Mouse (Mus musculus): ENCODE measurements at regions not wholly inside any gene's neighbourhood (a gene's known extent, or its start where the extent isn't known, plus 50 kb on each side); places are given as distances from the start of the nearest gene placed in this dataset.
A peak's percentile ranks its signal among the peaks of the same experiment; 100 is the strongest.

GRCm38 (mm10) chr2:82508595-82508994, 434.8 kb upstream of the Fsip2 start:
- no peak for ATAC-seq (replicated peaks)
- H3K4me1 ChIP-seq = no peaks in the 10 kb centered on the region
- H3K9ac ChIP-seq = no peak overlapping the region
- H3K27me3 ChIP-seq (replicated peaks) = no peaks in the 10 kb centered on the region
- H3K4me3 ChIP-seq = no peak overlapping the region
- no peak overlapping the region for H3K4me2 ChIP-seq
- no peaks in the 10 kb centered on the region for H3K9me3 ChIP-seq
- no peaks in the 10 kb centered on the region for H3K36me3 ChIP-seq (replicated peaks)
- 30% methylated on average over 1 of the region's 1 CpGs for WGBS
- no peak overlapping the region for H3K27ac ChIP-seq

DNA sequence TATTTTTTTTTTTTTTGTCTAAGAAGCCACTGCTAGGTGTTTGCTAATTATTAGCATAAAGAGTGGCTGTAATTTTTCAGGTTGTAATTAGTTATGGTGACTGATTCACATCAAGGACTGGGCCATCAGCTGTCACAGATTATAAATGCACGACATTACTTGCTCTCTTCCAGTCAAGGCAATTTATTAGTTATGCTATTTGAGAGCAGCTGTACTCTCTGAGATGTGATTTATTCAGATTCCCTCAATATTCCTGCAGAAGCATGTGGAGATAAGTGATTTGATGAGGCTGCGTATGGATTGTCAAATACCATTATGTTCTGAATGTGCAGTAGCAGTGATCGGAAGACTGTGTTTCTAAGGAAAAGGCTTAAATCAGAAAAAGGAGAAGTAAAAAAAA, 428.3 kb upstream of the Fsip2 start:
- WGBS = 49% methylated on average over 3 of the region's 3 CpGs
- 0 out of 2 replicates have a peak, but pooled peaks have one; percentile 63 for ATAC-seq (replicated peaks)

DNA sequence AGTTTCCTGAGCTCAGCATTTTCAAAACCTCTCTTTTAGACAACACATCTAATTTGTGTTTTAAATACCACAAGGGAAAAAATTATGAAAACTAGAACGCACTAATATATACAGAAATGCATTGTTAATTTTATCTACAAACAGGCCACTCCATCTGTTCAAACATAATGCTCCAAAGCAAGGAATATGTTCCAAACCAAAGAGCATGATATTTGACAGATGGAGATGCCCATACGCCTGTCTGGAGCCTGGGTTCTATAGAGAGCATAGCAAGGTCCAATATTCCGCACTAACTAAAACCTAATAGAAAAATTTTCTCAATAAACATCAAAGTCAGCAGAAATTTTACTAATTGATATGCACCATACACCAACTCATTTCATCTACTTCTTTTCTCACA, 423.5 kb upstream of the Fsip2 start:
- H3K4me3 ChIP-seq = no peak overlapping the region
- no peak overlapping the region for H3K9ac ChIP-seq
- no peaks in the 10 kb centered on the region for H3K36me3 ChIP-seq (replicated peaks)
- 81% methylated on average over 3 of the region's 3 CpGs for WGBS
- H3K4me2 ChIP-seq = no peak overlapping the region
- no peaks in the 10 kb centered on the region for H3K9me3 ChIP-seq
- no peak for ATAC-seq (replicated peaks)
- no peaks in the 10 kb centered on the region for H3K4me1 ChIP-seq
- no peak overlapping the region for H3K27ac ChIP-seq
- H3K27me3 ChIP-seq (replicated peaks) = no peaks in the 10 kb centered on the region

More for the DNA sequence above, 428.3 kb upstream of the Fsip2 start:
- no peaks in the 10 kb centered on the region for H3K9me3 ChIP-seq
- H3K27ac ChIP-seq = no peak overlapping the region
- no peak overlapping the region for H3K4me3 ChIP-seq
- no peak overlapping the region for H3K9ac ChIP-seq
- H3K4me1 ChIP-seq = no peaks in the 10 kb centered on the region
- no peaks in the 10 kb centered on the region for H3K27me3 ChIP-seq (replicated peaks)
- no peaks in the 10 kb centered on the region for H3K36me3 ChIP-seq (replicated peaks)
- H3K4me2 ChIP-seq = no peak overlapping the region

GRCm38 (mm10) chr2:82538958-82539357, 404.5 kb upstream of the Fsip2 start:
- no peaks in the 10 kb centered on the region for H3K36me3 ChIP-seq (replicated peaks)
- H3K4me2 ChIP-seq = no peak overlapping the region
- H3K4me1 ChIP-seq = no peaks in the 10 kb centered on the region
- H3K9ac ChIP-seq = no peak overlapping the region
- ATAC-seq (replicated peaks) = no peak
- H3K9me3 ChIP-seq = no peaks in the 10 kb centered on the region
- H3K27me3 ChIP-seq (replicated peaks) = no peaks in the 10 kb centered on the region
- WGBS = 79% methylated on average over 3 of the region's 3 CpGs
- no peak overlapping the region for H3K4me3 ChIP-seq
- H3K27ac ChIP-seq = no peak overlapping the region

DNA sequence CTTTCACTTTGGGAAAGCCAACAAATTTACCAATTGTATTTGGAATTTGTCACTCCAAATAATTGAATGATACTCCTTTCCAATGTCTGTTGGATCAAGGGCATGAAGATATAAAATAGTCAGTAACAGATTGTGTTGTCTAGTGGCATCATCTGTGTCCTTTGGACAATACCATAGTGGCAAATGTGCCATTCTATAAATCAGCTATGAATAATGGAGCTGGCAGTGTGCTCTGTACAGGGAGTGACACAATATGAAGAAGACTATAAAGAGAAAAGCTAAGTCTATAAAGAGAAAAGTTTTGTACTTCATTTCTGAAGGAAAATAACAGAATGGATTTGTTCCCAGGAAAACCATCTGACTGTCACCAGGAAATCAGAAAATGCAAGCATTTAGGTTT, 402.8 kb upstream of the Fsip2 start:
- no peak overlapping the region for H3K4me3 ChIP-seq
- H3K4me1 ChIP-seq = no peaks in the 10 kb centered on the region
- no peaks in the 10 kb centered on the region for H3K9me3 ChIP-seq
- H3K9ac ChIP-seq = no peak overlapping the region
- no peaks in the 10 kb centered on the region for H3K36me3 ChIP-seq (replicated peaks)
- H3K27ac ChIP-seq = no peak overlapping the region
- H3K27me3 ChIP-seq (replicated peaks) = no peaks in the 10 kb centered on the region
- no peak overlapping the region for H3K4me2 ChIP-seq
- no peak for ATAC-seq (replicated peaks)

GRCm38 (mm10) chr2:82570358-82570757, 373.1 kb upstream of the Fsip2 start:
- Histone ChIP-seq H3K4me3 (no peak overlapping the region), H3K36me3 (replicated peaks) (no peaks in the 10 kb centered on the region), H3K9ac (no peak overlapping the region), H3K9me3 (no peaks in the 10 kb centered on the region), H3K27me3 (replicated peaks) (no peaks in the 10 kb centered on the region), H3K4me2 (no peak overlapping the region), H3K27ac (no peak overlapping the region), H3K4me1 (no peaks in the 10 kb centered on the region)
- no peak for ATAC-seq (replicated peaks)

DNA sequence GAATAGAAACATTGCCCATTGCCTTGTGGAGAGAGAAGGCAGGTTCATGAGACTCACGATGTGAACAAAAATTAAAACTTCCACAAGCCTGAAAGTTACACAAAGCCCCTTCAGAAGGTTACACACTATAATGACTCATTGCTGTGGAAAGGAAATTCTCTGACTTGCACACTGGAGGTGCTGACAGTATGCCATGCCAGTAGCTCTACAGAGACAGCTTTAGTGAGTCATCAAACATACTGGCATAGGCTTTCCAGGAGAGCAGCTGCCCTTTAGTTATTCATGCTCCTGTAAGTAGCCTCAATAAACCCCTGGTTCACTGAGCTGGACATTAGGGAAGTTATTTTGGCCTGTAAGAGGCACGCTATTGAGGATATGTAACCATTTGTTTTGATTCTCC, 371.3 kb upstream of the Fsip2 start:
- Histone ChIP-seq H3K9ac (no peak overlapping the region), H3K27me3 (replicated peaks) (no peaks in the 10 kb centered on the region), H3K4me3 (no peak overlapping the region), H3K36me3 (replicated peaks) (no peaks in the 10 kb centered on the region), H3K9me3 (no peaks in the 10 kb centered on the region), H3K4me1 (no peaks in the 10 kb centered on the region), H3K4me2 (no peak overlapping the region), H3K27ac (no peak overlapping the region)
- WGBS = 71% methylated on average over 2 of the region's 2 CpGs
- no peak for ATAC-seq (replicated peaks)

GRCm38 (mm10) chr2:82573841-82574240, 369.6 kb upstream of the Fsip2 start:
- Histone ChIP-seq H3K9me3 (no peaks in the 10 kb centered on the region), H3K4me3 (no peak overlapping the region), H3K4me1 (no peaks in the 10 kb centered on the region), H3K27me3 (replicated peaks) (no peaks in the 10 kb centered on the region), H3K27ac (no peak overlapping the region), H3K9ac (no peak overlapping the region), H3K36me3 (replicated peaks) (no peaks in the 10 kb centered on the region), H3K4me2 (no peak overlapping the region)
- 30% methylated on average over 1 of the region's 1 CpGs for WGBS
- no peak for ATAC-seq (replicated peaks)

GRCm38 (mm10) chr2:82579665-82580064, 363.8 kb upstream of the Fsip2 start:
- Histone ChIP-seq H3K27me3 (replicated peaks) (no peaks in the 10 kb centered on the region), H3K4me3 (no peak overlapping the region), H3K36me3 (replicated peaks) (no peaks in the 10 kb centered on the region), H3K4me1 (no peaks in the 10 kb centered on the region), H3K4me2 (no peak overlapping the region), H3K9ac (no peak overlapping the region), H3K27ac (no peak overlapping the region), H3K9me3 (no peaks in the 10 kb centered on the region)
- 86% methylated on average over 1 of the region's 1 CpGs for WGBS
- ATAC-seq (replicated peaks) = no peak

DNA sequence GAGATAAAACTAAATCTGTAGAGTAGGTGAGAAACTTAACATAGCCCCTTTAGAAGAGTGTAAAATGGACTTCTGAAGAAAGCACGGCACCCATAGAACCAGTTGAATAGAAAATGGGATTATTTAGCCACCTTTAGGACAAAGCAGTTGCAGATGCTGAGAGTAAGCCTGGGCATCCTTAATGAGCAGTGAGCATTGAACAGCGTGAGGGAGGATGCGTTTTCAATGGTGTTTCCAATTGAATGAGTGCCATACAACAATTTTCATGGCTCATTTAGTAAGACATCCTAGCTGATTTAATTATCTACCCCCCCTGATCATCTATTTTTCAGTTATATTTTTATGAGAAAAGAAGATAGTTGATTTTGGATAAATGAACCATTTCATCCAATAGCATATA, 327.2 kb upstream of the Fsip2 start:
- Histone ChIP-seq H3K27ac (no peak overlapping the region), H3K27me3 (replicated peaks) (no peaks in the 10 kb centered on the region), H3K9me3 (no peaks in the 10 kb centered on the region), H3K4me2 (no peak overlapping the region), H3K36me3 (replicated peaks) (no peaks in the 10 kb centered on the region), H3K4me3 (no peak overlapping the region), H3K9ac (no peak overlapping the region), H3K4me1 (no peaks in the 10 kb centered on the region)
- 10% methylated on average over 3 of the region's 3 CpGs for WGBS
- ATAC-seq (replicated peaks) = no peak

GRCm38 (mm10) chr2:82620553-82620952, 322.9 kb upstream of the Fsip2 start:
- no peak overlapping the region for H3K9ac ChIP-seq
- ATAC-seq (replicated peaks) = no peak
- no peaks in the 10 kb centered on the region for H3K27me3 ChIP-seq (replicated peaks)
- no peaks in the 10 kb centered on the region for H3K36me3 ChIP-seq (replicated peaks)
- 32% methylated on average over 1 of the region's 1 CpGs for WGBS
- no peak overlapping the region for H3K27ac ChIP-seq
- H3K9me3 ChIP-seq = no peaks in the 10 kb centered on the region
- no peak overlapping the region for H3K4me2 ChIP-seq
- no peaks in the 10 kb centered on the region for H3K4me1 ChIP-seq
- no peak overlapping the region for H3K4me3 ChIP-seq

DNA sequence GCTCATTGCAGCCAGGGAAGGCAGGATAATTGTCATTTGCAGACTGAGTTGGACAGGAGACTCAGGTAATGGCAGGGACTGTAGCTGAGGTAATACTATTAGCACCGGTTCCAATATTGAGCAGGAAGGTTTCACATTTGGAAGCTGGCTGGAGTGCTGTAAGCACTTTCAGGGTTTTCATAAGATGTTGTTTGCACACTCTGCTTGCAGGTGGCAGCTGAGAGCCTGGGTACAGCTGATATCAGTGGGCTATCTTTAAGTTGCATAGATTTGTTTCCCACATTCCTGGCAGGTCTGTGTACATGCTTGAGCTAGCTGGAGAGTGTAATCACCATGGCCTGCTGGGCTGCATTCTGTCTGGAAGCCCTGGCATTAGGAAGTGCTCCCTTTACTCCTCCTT, 299.0 kb upstream of the Fsip2 start:
- Histone ChIP-seq H3K9me3 (no peaks in the 10 kb centered on the region), H3K27me3 (replicated peaks) (no peaks in the 10 kb centered on the region), H3K4me1 (no peaks in the 10 kb centered on the region), H3K4me3 (no peak overlapping the region), H3K4me2 (no peak overlapping the region), H3K27ac (no peak overlapping the region), H3K9ac (no peak overlapping the region), H3K36me3 (replicated peaks) (no peaks in the 10 kb centered on the region)
- 87% methylated on average over 1 of the region's 1 CpGs for WGBS
- ATAC-seq (replicated peaks) = no peak
